Mouse (Mus musculus) skeletal muscle tissue, adult 2 months (tissue): Measurements from ENCODE around the gene Foxp4.
A peak's percentile ranks its signal among the peaks of the same experiment; 100 is the strongest.

Experiments used
- DNase-seq: peaks from one replicate; pipeline ENCODE4 v3.0.0-alpha.2; 2012; ENCODE audit warnings: low read depth, low spot score

The Foxp4 gene

DNA sequence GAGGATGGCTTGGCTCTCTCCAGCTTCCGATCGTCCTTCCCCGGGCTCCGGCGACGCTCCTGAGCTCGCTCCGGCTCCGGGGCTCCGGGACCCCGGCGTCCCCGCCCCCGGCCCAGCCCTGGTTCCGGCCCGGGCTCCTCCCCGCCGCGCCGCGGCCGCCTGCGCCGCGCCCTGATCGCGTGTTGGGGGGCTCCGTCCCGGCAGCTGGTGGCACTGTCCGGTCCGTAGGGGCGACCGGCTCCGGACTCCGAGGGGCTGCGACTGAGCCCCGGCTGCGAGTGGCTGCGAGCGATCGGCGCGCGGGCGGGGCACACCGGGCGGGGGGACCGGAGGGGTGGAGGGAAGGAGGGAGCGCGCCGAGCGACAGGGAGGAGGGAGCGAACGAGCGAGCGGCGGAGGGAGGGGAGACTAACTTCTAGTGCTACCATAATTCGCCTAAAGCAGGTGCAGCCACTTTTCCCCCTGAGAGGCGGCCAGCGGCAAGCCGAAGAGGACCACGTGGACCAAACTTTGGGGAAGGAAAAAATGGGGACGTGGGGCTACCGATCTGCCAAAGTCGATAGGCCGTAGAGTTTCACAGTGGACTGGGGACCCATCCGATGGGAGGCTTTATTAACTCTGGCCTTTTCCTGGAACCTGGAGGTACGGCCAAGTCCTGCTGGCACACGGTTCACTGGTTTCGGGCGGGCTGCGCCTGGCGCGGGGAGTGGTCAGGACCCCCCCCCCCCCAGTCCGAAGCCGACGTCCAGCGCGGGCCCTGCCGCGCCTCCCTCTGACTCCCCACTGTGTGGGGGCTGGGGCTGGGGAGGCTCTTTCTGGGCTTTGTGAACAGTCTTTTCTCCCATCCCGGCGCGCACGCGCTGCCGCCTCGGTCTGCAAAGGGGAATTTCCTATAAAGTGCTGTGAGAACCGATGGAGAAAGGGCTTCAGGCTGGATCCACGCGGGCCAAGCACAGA, at the start of gene Foxp4:
Foxp4 (minus strand) TSS at position 263 of the 957 bp plus-strand sequence.
- DNase-seq: peak; percentile 69

DNA sequence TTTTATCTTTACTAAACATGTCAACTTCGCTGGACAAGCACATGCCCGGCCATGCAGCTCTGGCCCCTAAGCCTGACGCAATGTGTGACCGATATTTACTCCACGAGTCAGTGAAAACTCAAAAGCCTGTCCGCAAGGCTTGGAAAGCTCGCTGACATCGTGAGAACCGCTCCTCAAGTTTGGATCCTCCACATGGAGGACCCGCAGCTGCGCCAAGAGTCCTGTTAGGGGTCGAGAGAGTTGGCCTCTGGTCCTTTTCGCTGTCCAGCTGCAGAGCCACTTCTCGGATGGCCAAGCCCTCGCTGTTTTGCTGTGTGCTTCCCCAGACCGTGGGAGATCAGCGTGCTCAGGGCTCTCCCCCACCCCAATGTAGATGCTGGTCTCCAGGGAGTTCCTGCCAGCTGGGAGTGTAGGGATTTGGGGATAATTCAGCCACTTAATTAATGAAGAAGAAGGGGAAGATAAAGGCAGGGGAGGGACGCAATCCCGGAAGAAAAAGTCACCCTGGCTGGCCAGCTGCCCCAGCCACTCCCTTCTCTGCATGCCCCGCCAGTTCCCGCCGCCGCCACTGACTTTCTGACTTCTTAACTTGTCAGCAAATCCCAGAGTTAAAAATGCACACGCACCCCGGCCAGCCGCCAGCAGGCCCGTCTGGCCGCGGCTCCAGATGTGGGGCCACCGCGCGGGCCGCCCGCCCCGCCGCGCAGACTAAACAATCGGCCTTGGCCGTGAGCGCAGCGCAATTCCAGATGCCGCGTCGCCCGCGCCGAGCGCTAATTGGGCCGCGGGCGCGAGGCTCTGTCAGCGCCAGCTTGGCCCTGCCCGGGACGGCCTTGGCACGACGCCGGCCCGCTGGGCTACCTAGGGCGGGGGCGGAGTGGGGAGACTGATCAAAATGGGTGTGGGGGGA, 49.4 kb upstream of the Foxp4 start:
- DNase-seq: peak; percentile 56

DNA sequence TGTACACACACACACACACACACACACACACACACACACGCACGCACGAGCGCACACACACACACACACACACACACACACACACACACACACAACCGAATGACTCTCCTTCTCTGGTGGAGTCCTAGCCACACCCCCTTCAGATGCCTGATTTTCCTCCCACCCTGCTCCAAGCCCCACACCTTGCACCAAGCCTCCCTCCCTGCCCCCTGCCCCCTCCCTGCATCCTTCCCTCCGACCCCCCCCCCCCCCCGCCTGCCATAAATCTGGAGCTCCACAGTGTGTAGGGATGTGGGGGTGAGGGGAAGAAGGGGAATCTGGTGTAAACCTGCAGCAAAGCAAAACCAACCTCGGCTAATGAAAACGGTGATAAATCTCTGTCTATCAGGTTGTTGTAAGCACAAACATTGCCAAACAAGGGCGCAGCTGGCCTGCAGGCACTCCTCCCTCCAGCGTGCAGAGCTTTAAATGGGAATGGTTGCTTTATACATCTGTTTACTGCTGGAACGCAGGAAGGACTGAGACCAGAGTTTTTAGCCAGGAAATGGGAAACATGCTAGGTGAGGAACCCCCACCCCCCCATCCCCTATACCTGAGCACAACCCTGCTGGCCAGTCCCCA, 41.5 kb upstream of the Foxp4 start:
- no peak for DNase-seq

DNA sequence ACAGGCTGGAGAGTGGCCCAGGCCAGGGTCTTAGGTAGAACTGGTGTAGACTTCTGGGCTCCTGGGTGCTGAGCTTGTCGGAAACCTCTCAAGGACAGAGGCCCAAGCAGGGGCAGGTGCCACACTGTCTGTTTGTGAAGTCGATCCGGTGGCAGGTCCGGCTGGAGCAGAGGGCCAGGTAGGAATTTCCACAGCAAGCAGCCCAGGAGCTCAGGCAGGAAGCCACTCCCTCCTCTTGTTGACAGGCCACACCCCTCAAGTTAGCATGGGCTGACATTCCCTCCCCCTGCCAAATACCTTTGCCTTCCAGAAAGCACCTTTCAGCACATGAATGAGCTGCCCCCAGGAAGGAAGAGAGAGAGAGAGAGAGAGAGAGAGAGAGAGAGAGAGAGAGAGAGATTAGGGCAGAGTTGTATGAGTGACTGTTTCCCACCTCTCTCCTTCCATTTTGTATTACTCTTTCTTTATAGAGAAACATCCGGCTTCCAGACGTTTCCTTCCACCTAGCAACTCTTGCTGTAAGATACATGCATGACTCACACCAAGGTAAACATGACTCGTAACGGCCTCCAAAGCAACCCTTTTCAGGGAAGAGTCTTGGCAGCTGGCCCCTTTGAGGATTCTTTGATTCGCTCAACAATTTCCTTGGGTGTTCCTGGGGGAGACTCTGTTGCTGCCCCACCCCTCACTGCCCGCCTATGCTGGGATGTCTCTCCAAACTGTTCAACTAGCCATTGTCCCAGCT, 33.8 kb upstream of the Foxp4 start:
- no peak for DNase-seq

DNA sequence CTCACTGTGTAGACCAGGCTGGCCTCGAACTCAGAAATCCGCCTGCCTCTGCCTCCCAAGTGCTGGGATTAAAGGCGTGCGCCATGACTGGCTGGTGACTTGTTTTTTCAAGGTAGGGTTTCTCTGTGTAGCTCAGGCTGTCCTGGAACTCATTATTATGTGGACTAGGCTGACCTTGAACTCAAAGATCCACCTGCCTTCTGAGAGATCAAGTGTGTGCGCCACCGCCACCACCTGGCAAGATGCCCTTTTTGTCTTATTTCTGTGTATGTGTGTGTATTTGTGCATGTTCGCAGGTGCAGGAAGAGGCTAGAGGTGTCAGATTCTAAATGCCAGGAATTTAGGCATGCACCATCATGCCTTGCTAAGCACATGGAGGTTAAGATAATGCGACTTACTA, 32.0 kb upstream of the Foxp4 start:
- DNase-seq: no peak

DNA sequence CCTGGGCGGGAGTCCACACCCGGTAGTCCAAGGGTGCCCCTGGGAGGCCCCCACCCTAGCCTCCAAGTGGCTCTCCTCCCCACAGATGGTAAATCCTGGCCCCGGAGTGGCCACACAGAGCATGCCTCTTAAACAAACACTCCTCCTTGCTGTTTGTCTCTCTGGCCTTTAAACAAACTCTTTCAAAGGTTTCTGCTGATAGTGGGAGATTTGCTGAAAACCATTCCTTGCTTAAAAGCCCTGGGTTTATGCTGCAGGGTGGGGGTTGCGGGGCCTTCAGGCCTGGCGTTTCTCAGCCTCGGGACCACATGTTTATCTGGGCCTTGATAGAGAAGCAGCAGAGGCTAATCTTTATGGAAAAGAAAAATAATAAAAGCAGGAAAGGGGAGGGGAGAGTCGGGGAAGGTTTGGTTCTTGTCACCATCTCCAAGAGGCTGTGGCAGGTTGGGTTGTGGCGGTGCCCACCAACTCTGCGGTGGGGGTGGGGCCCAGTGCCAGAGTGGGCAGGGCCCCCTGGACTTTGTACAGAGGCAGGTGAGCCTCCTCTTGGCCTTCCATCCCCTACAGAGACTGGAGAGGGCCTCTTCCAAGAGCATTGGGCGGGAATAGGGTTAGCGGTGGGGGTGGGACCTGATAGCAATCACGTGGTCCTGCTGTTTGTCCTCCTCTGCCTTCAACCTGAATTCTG, 30.8 kb upstream of the Foxp4 start:
- no peak for DNase-seq

DNA sequence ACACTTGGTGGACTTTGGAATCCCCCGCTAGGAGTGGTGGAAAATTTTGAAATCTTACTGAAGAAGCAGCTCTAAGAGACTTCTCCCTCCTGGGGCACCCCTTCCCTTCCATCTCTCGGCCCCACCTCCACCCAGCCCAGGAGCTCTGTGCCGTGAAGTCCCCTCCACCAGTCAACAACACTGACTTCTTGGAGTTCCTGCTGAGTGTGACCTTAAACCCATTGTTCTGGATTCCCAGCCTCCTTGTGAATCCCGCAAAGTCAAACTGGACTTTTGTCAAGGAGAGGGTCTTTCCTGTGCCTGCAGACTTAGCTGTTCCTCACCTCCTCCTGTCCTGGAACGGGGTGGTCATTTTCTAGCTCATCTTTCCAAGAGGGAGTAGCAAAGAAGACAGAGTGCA, 28.8 kb upstream of the Foxp4 start:
- DNase-seq: no peak

DNA sequence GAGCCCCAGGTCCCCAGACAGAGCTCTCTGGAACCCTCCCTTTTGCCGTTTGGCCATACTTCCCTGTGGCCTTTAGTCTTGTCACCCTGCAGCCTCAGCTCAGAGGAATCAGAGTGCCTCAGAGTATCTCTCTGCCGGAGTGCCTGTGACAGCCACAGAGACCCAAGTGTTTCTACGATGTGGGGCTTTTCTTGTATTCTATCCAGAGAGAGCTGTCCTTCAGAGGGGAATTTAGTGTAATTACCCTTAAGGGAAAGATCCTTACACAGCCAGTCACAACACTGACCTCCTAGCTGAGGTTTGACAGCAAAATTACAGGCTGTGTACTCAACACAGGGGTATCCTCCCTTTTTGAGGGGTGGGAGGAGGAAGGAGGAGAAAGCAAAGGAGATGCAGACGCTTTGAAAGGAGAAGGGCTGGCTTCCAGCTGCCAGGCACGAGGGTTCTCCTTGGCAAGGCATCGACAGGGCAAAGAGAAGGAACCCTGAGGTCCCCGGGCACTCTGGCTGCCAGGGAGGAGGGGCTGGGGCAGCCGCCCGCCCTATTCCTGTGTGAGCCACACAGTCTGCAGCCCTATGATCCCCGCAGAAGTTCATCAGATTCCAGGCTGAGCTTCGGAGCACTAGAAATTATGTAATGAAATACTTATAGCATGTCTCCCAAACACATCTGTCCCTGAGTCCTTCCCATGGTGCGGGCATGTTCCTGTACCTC, 28.1 kb upstream of the Foxp4 start:
- DNase-seq: no peak

DNA sequence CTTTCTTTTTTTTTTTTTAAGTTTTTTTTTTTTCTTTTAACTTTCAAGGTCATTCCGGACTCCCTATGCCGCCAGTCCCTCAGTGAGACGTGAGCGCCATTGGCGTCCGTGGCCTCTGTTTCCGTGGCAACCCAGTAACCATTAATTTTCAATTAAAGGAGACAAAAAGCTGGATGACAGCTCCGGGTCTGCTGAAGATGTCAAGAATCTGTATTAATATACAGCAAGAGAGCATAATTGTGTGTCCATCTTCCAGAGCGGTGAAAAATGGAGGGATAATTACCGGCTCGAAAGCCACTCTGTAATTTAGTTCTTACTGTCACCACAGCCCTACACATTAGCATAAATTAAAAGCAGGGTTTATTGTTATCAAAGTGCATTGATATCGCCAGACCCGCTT, 27.0 kb upstream of the Foxp4 start:
- DNase-seq: no peak

DNA sequence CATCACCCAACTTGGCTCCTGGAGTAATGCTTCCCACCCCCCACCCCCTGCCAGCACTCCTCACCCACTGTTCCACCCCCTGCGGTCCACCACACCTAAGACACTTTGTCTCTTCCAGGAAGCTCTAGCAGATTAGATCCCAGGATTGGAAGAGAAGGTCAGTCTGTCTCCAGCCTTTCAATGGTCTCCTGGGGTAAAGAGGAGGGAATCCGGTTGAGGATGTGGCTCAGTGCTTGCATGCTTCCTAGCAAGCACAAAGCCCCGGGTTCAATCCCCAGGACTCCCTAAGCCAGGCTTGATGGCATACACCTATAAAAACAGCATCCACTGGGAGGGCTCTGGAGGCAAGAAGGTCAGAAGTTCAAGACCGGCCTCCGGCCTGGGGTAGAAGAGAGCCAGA, 26.4 kb upstream of the Foxp4 start:
- no peak for DNase-seq

DNA sequence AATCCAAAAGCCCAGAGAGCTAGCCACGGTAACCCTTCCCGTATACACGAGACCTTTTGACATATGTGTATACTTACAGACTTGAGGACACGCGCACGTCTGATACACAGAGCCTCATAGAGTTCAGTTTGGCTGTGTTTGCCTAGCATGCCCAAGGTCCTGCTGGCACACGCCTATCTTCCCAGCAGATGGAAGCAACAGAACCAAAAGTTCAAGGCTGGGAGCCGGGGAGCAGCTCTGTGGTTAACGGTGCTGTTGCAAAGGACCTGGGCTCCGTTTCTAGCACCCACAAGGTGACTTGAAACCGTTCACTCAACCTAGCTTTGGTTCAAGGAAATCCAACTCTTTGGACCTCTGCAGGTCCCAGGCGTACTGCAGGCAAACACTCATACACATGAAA, 25.0 kb upstream of the Foxp4 start:
- DNase-seq: no peak

DNA sequence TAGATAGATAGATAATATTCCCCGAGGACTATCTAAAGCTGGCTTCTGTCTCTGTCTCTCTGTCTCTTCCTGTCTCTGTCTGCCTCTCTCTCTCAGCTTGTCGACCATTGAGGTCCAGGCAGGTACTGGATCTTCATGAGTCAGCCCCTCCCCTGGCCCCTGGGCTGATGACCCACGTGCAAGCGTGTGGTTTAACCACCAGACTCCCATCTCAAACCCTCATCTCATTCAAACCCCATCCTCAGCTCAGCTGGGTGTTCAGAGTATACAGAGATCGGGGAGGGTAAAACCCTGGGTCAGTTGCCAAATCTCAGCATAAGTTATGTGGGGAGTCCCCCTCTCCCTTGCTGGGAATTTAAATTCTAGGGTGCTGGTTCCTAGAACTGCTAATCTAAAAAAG, 24.3 kb upstream of the Foxp4 start:
- no peak for DNase-seq

DNA sequence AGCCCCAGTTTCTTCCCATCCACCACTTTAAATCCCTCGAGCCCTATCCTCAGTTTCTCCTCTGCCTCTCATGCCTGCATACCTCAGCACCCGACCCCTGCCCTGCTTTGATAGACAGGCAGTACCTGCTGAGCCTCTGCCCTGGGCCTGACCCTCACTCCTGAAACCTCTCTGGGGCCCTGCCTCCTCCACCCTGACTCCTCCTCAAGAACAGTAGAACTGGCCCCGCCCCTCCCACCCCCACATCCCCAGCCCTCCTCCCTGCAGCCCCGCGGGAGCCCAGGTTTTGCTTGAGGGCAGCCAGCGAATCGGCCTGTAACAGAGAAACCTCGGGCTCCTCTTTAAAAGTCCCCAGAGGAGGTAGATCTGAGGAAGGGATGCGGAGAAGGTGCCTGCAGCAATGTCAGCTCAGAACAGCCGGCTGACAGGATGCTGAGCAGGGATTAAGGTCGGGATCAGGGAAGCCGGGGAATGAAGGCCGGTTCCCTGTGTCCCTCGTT, 22.5 kb upstream of the Foxp4 start:
- DNase-seq: no peak

DNA sequence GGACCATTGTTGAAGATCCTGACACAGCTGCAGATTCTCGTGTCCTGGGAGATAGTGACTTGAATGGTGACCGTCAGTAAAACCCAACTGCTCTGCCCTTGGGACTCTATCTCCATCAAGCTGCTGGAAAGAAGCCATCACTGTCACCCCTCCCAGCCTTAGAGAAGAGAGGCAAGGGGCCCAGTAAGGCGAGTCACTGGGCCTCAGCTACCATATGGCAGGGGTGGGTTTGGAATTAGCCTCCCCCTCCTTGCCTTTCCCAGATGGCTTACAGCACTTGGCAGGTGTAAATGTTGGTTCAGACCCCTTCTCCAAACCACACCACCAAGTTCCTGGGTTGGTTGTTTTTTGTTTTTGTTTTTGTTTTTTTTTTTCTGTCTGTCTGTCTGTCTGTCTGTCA, 21.7 kb upstream of the Foxp4 start:
- DNase-seq: no peak

DNA sequence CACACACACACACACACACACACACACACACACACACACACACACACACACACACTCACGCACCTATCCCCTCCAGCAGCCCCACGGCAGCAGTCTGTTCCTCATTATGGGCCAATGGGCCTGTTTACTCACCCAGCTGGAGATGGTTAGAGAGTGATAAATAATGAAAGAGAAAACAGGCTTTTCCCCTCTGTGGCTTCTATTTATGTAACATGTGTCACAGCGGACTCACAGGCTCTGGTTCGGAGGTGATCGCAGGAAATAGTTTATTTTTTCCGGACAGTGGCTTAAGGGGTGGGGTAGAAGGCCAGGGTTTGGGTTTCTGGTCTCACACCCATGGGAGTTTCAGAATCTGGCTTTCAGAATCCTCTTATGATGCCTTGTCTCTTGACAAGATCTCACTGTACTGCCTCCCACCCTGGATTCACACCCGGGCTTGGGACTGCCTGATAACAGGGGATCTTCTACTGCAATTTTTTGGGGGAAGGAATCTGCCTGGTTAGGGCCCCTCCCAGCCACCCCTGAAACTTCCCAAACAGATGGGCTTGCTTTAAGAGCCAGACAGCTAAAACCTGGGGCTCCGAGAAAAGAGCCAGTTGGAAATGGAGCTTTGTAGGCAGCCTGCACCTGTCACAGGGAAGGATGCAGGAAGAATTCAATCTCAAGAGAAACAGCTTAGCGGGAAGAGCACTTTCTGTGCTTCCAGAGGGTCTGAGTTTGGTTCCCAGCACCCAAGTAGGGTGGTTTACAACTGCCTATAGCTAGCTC, 18.8 kb upstream of the Foxp4 start:
- DNase-seq: peak; percentile 34

DNA sequence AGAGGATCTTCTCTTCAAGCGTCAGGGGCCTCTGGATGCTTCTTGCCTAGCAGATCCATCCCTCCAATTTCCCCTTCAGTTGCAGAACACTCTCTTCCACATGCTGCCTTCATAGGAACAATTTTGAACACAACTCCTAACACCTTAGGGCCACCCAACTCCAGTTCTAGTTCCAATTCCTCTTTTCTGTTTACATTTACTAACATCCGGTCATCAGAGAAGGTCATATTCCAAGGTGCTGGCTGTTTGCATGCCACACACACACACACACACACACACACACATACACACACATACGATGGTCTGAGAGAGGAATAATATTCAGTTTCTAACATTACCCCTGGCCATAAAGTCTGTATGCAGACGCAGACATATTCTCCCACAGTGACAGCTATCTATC, 17.6 kb upstream of the Foxp4 start:
- no peak for DNase-seq

DNA sequence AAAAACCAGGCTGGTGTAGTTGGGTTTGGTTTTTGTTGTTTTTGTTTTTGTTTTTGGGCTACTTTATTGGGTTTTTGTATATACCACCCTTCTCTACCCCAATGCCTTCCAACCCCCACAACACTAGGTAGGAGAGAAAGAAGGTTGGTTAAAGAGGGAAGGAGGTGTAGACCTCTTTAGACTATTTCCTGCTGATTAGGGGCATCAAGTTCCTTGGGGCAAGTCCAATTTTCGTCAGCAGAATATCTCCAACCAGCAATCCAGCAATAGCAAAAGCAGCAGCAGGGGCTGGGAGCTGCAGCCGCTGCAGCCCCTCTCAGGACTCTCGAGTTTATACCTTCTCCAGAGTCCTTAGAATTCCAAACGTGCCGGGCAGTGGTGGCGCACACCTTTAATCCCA, 14.4 kb upstream of the Foxp4 start:
- no peak for DNase-seq

DNA sequence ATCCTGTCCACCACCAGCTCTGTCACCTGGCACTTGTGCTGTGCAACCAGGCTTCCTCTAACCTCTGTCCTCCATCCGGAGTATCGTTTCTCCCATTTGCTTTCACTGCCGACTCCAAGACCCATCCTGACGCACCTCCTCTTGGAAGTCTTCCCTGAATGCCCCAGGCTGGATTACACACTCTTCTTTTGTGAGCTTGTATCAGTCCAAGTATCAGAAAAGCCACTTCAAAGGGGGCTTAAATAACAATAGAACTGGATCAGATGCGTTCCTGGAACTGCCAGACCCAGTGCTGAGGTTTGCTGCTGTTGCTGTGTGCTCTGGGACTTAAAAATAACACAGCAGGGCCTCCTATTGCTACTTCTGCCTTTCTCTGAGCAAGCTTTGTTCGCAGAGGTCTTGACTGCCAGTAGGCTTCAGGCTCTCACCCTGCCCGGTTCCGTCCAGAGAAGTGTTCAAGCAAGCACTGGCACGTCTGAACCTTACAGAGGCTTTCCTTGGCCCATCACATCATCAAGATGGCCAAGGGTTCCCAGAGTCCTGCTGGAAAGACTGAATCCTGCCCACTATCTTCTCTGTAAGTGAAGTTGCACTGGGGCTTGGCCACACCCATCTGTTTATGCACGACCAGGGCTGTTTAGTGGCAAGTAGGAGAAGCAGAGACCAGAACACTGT, 13.6 kb upstream of the Foxp4 start:
- no peak for DNase-seq

DNA sequence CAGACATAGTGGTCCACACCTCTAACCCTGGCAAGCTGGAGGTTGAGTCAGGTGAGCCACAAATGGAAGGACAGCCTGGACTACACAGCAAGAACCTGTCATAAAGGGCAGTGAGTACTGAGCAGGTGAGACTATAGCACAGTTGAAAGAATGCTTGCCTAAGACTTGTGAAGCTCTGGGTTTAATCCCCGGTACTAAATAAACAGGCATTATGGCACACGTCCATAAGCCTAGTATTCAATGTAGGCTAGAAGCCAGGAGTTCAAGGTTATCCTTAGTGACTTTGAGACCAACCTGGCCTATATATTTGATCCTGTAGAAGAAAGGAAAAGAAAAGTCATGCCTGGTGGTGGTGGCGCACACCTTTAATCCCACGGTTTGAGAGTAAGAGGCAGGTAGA, 12.1 kb upstream of the Foxp4 start:
- no peak for DNase-seq
